Mouse (Mus musculus) myocyte (in vitro differentiated cells): ENCODE measurements around the gene Jkamp. TPM values are rescaled to one million over a fixed set of nuclear protein-coding genes. Genes with fewer than 3 reads are reported as not detected.

ENCODE experiments used
- H3K27me3 ChIP-seq: one replicate; pipeline ENCODE4 v1.6.1; 2011; ENCODE audit not compliant: control insufficient read depth, insufficient read depth, insufficient read length
- H3K36me3 ChIP-seq: one replicate; pipeline ENCODE4 v1.6.1; 2011; ENCODE audit not compliant: control insufficient read depth, insufficient read depth
- H3K4me2 ChIP-seq: one replicate; pipeline ENCODE4 v1.6.1; 2011; ENCODE audit warnings: low read depth, control low read depth
- H3K4me3 ChIP-seq: one replicate; pipeline ENCODE4 v1.5.1; 2011; ENCODE audit warnings: mild to moderate bottlenecking, control low read depth, moderate library complexity
- H3K79me2 ChIP-seq: one replicate; pipeline ENCODE4 v1.6.1; 2011; ENCODE audit not compliant: control insufficient read depth, insufficient read depth
- H3ac ChIP-seq: one replicate; pipeline ENCODE4 v1.6.1; 2011; ENCODE audit not compliant: control insufficient read depth, insufficient read length
- CEBPB ChIP-seq: IDR thresholded peaks from 2 replicates; pipeline ENCODE4 v1.6.1; 2011; ENCODE audit warnings: mild to moderate bottlenecking, moderate library complexity; ENCODE audit not compliant: poor library complexity, insufficient read depth, severe bottlenecking
- E2F4 ChIP-seq: IDR thresholded peaks from one replicate; pipeline ENCODE4 v1.6.1; 2011; ENCODE audit warnings: mild to moderate bottlenecking, control low read depth, moderate library complexity; ENCODE audit not compliant: insufficient read depth
- MAX ChIP-seq: IDR thresholded peaks from one replicate; pipeline ENCODE4 v1.6.1; 2011; ENCODE audit warnings: low read depth, mild to moderate bottlenecking, control low read depth
- MYOD1 ChIP-seq, 3 experiments: IDR thresholded peaks; one replicate each; pipeline ENCODE4 v1.6.1; 2011; ENCODE audit warnings: control low read depth in 2 of 3, low read depth in 2 of 3, mild to moderate bottlenecking in 2 of 3, moderate library complexity in 1 of 3; ENCODE audit not compliant: insufficient read length in 2 of 3, control insufficient read depth in 1 of 3
- MYOG ChIP-seq, 3 experiments: IDR thresholded peaks; one replicate each; pipeline ENCODE4 v1.6.1; 2011; ENCODE audit warnings: control low read depth in 2 of 3, low read depth in 2 of 3, mild to moderate bottlenecking in 2 of 3; ENCODE audit not compliant: insufficient read length in 2 of 3, control insufficient read depth in 1 of 3, insufficient read depth in 1 of 3
- POLR2A ChIP-seq: IDR thresholded peaks from one replicate; pipeline ENCODE4 v1.6.1; 2011; ENCODE audit warnings: low read depth, mild to moderate bottlenecking, control low read depth, moderate library complexity; ENCODE audit not compliant: insufficient read length
- POLR2AphosphoS2 ChIP-seq: IDR thresholded peaks from one replicate; pipeline ENCODE4 v1.6.1; 2011; ENCODE audit warnings: low read depth, control low read depth; ENCODE audit not compliant: insufficient read length
- REST ChIP-seq: IDR thresholded peaks from one replicate; pipeline ENCODE4 v1.6.1; 2011; ENCODE audit warnings: mild to moderate bottlenecking, control low read depth, moderate library complexity; ENCODE audit not compliant: insufficient read depth, insufficient read length
- SRF ChIP-seq: IDR thresholded peaks from one replicate; pipeline ENCODE4 v1.6.1; 2011; ENCODE audit warnings: low read depth; ENCODE audit not compliant: control insufficient read depth, insufficient read length
- TCF12 ChIP-seq: IDR thresholded peaks from one replicate; pipeline ENCODE4 v1.6.1; 2011; ENCODE audit warnings: mild to moderate bottlenecking, control low read depth; ENCODE audit not compliant: poor library complexity, insufficient read depth, severe bottlenecking
- TCF3 ChIP-seq: IDR thresholded peaks from one replicate; pipeline ENCODE4 v1.6.1; 2011; ENCODE audit warnings: low read depth, control low read depth; ENCODE audit not compliant: insufficient read length
- USF1 ChIP-seq: IDR thresholded peaks from one replicate; pipeline ENCODE4 v1.6.1; 2011; ENCODE audit warnings: low read depth, mild to moderate bottlenecking, control low read depth, moderate library complexity
- polyA plus RNA-seq: library from polyadenylated mRNA; unstranded; fragments of >200 nt; fragmentation: generic; extraction: Trizol; gene quantifications from one replicate; pipeline ENCODE4 v1.2.1, GENCODE M21; 2012; ENCODE audit warnings: missing spikeins

Gene Jkamp
- polyA plus RNA-seq, 1 experiment = 22.2 TPM

GRCm38 (mm10) chr12:72083265-72083664 is 2.1 kb upstream of the Jkamp start:
- no peak overlapping the region for H3K4me3 ChIP-seq
- peaks cover 10% of the 10 kb centered on the region for H3K79me2 ChIP-seq
- H3ac ChIP-seq = no peak overlapping the region
- TF ChIP-seq MAX (no peak), POLR2A (no peak), MYOD1 (IDR thresholded peaks at IDR 0.05; ENCODE audit: control insufficient read depth in 1 of 3, insufficient read length in 2 of 3, low read depth in 2 of 3) (no peak), USF1 (no peak), REST (no peak), TCF3 (no peak), SRF (no peak), CEBPB (no peak), MYOG (IDR thresholded peaks at IDR 0.05; ENCODE audit: control insufficient read depth in 1 of 3, insufficient read depth in 1 of 3, insufficient read length in 2 of 3, low read depth in 2 of 3) (no peak), POLR2AphosphoS2 (no peak)
- H3K4me2 ChIP-seq = no peak overlapping the region
- H3K36me3 ChIP-seq = no peaks in the 10 kb centered on the region
- no peaks in the 10 kb centered on the region for H3K27me3 ChIP-seq

- H3K27me3 ChIP-seq = no peaks in the 10 kb centered on the region
- TF ChIP-seq POLR2AphosphoS2 (no peak), USF1 (no peak), E2F4 (no peak), MYOD1 (IDR thresholded peaks at IDR 0.05; ENCODE audit: control insufficient read depth in 1 of 3, insufficient read length in 2 of 3, low read depth in 2 of 3) (no peak), CEBPB (no peak), MAX (no peak), POLR2A (no peak), MYOG (IDR thresholded peaks at IDR 0.05; ENCODE audit: control insufficient read depth in 1 of 3, insufficient read depth in 1 of 3, insufficient read length in 2 of 3, low read depth in 2 of 3) (no peak), TCF12 (no peak), SRF (no peak), TCF3 (no peak), REST (no peak)
- peak overlapping the region; percentile 75 for H3K4me2 ChIP-seq
- H3K79me2 ChIP-seq = peaks cover 11% of the 10 kb centered on the region
- H3K36me3 ChIP-seq = no peaks in the 10 kb centered on the region
- H3K4me3 ChIP-seq = peak overlapping the region; percentile 55
- peak overlapping the region; percentile 17 for H3ac ChIP-seq
These were observed 947 bp upstream of the Jkamp start for GRCm38 (mm10) chr12:72084261-72085023.

- Histone ChIP-seq H3ac (peak overlapping the region; percentile 17), H3K27me3 (no peaks in the 10 kb centered on the region), H3K4me2 (peak overlapping the region; percentile 75), H3K36me3 (no peaks in the 10 kb centered on the region), H3K4me3 (peak overlapping the region; percentile 55), H3K79me2 (peaks cover 11% of the 10 kb centered on the region)
- no peak for TF ChIP-seq REST
- TF ChIP-seq MYOD1 (IDR thresholded peaks at IDR 0.05; ENCODE audit: control insufficient read depth in 1 of 3, insufficient read length in 2 of 3, low read depth in 2 of 3) = no peak
- no peak for TF ChIP-seq MAX
- no peak for TF ChIP-seq POLR2A
- TF ChIP-seq MYOG (IDR thresholded peaks at IDR 0.05; ENCODE audit: control insufficient read depth in 1 of 3, insufficient read depth in 1 of 3, insufficient read length in 2 of 3, low read depth in 2 of 3) = no peak
- TF ChIP-seq CEBPB = no peak
- TF ChIP-seq POLR2AphosphoS2 = no peak
- no peak for TF ChIP-seq SRF
- no peak for TF ChIP-seq TCF3
- TF ChIP-seq TCF12 = no peak
- no peak for TF ChIP-seq USF1
- TF ChIP-seq E2F4 = no peak
These were observed 413 bp upstream of the Jkamp start for GRCm38 (mm10) chr12:72085024-72085328.

- H3K36me3 ChIP-seq = no peaks in the 10 kb centered on the region
- peak overlapping the region; percentile 55 for H3K4me3 ChIP-seq
- H3K4me2 ChIP-seq = peak overlapping the region; percentile 91
- peaks cover 11% of the 10 kb centered on the region for H3K79me2 ChIP-seq
- TF ChIP-seq POLR2AphosphoS2 = no peak
- H3K27me3 ChIP-seq = no peaks in the 10 kb centered on the region
- peak overlapping the region; percentile 17 for H3ac ChIP-seq
These were observed 907 bp downstream of the Jkamp start for GRCm38 (mm10) chr12:72086166-72086825.

- H3K79me2 ChIP-seq = peaks cover 11% of the 10 kb centered on the region
- H3K36me3 ChIP-seq = peaks cover 13% of the 10 kb centered on the region
- TF ChIP-seq CEBPB (no peak), TCF3 (no peak), POLR2AphosphoS2 (no peak), TCF12 (no peak), MAX (no peak), E2F4 (no peak), POLR2A (no peak), MYOG (IDR thresholded peaks at IDR 0.05; ENCODE audit: control insufficient read depth in 1 of 3, insufficient read depth in 1 of 3, insufficient read length in 2 of 3, low read depth in 2 of 3) (no peak), MYOD1 (IDR thresholded peaks at IDR 0.05; ENCODE audit: control insufficient read depth in 1 of 3, insufficient read length in 2 of 3, low read depth in 2 of 3) (no peak), REST (no peak), SRF (no peak)
- H3K4me3 ChIP-seq = no peak overlapping the region
- no peak overlapping the region for H3ac ChIP-seq
- no peak overlapping the region for H3K4me2 ChIP-seq
- no peaks in the 10 kb centered on the region for H3K27me3 ChIP-seq
These were observed 4.4 kb downstream of the Jkamp start for GRCm38 (mm10) chr12:72089802-72090201.
